Mouse (Mus musculus) lung, adult 2 months (tissue): ENCODE measurements around the gene H2afy2.

Experiments
- CTCF ChIP-seq: fragments of 200-500 bp; IDR thresholded peaks from 2 replicates; pipeline ENCODE4 v1.5.1; 2011; ENCODE audit warnings: mild to moderate bottlenecking, low read length, control low read depth; ENCODE audit not compliant: insufficient read depth
- POLR2A ChIP-seq: fragments of 200-500 bp; IDR thresholded peaks from 2 replicates; pipeline ENCODE4 v1.6.1; 2011; ENCODE audit warnings: low read depth, mild to moderate bottlenecking, control low read depth, low read length, borderline replicate concordance; ENCODE audit errors: extremely low read depth

- TF ChIP-seq POLR2A, result no peak
- no peak for TF ChIP-seq CTCF
These were observed 26.9 kb downstream of the H2afy2 start for GRCm38 (mm10) chr10:61757022-61757421.
